Mouse (Mus musculus) subcutaneous adipose tissue, adult 2 months (tissue): Measurements from ENCODE around the gene Pdxk. TPM values are rescaled to one million over a fixed set of nuclear protein-coding genes. Genes with fewer than 3 reads are reported as not detected.

Experiments used
- polyA plus RNA-seq: library from polyadenylated mRNA; depleted of rRNA; stranded (reverse); fragments of >200 nt; gene quantifications from 2 replicates; pipeline ENCODE4 v1.2.3, GENCODE M21; 2012; ENCODE audit warnings: low replicate concordance; rRNA removed

Pdxk gene
- polyA plus RNA-seq: 45.4 and 110 TPM in 2 replicates

GRCm38 (mm10) chr10:78464792-78465207 lies at the start of gene Pdxk:
Gene Pdxk, minus strand, starts transcription at chr10:78464975.

GRCm38 (mm10) chr10:78425181-78426041 lies 39.4 kb downstream of the Pdxk start, which contains the start of gene Cstb:
Gene Cstb, plus strand, starts transcription at chr10:78425669.

GRCm38 (mm10) chr10:78412319-78413151 lies 52.2 kb downstream of the Pdxk start, which contains the start of gene Rrp1:
Gene Rrp1, minus strand, starts transcription at chr10:78413043.

Other genes with a start within 250 kb of the Pdxk start
- gene Trappc10, start 220.3 kb downstream of the Pdxk start, polyA plus RNA-seq: 49.3 and 56.1 TPM in 2 replicates
- gene Agpat3, start 112.5 kb downstream of the Pdxk start, polyA plus RNA-seq: 416 and 518 TPM in 2 replicates
- 76.6 and 90.3 TPM in 2 replicates for gene Rrp1, start 51.9 kb downstream of the Pdxk start, polyA plus RNA-seq
- gene Cstb, start 39.3 kb downstream of the Pdxk start, polyA plus RNA-seq: 89.2 and 103 TPM in 2 replicates
- gene Olfr1358, start 52.5 kb upstream of the Pdxk start, polyA plus RNA-seq: 0.76 TPM in 1 of 2 replicates, not detected in the other
- gene Ilvbl, start 109.4 kb upstream of the Pdxk start, polyA plus RNA-seq: 32.1 and 63.2 TPM in 2 replicates
- gene Syde1, start 127.0 kb upstream of the Pdxk start, polyA plus RNA-seq: 50.6 and 51.1 TPM in 2 replicates
- not detected in 2 replicates for gene Olfr1357, start 153.1 kb upstream of the Pdxk start, polyA plus RNA-seq